Mouse (Mus musculus): Measurements from ENCODE around the gene Mapk10. TPM values are rescaled to one million over a fixed set of nuclear protein-coding genes. Genes with fewer than 3 reads are reported as not detected.

Mapk10 gene
- polyA plus RNA-seq, 1 experiment from 2014 or later: 7.2 TPM

GRCm38 (mm10) chr5:103160314-103161195, 50.6 kb downstream of the Mapk10 start:
- no peak overlapping the region for H3K9ac ChIP-seq (ENCODE audit: low read length)
- no peaks in the 10 kb centered on the region for H3K27me3 ChIP-seq (ENCODE audit: control insufficient read depth, insufficient read depth, low read length)
- no peak overlapping the region for H3K4me3 ChIP-seq (replicated peaks; ENCODE audit: low read length)
- no peak overlapping the region for H3K4me2 ChIP-seq (ENCODE audit: low read depth, low read length)
- no peak for ATAC-seq (ENCODE audit: insufficient read depth, low FRiP score)
- H3K36me3 ChIP-seq (ENCODE audit: control insufficient read depth, insufficient read depth, low read length): no peaks in the 10 kb centered on the region
- no peaks in the 10 kb centered on the region for H3K9me3 ChIP-seq (replicated peaks; ENCODE audit: control insufficient read depth, low read length)
- peaks cover 3% of the 10 kb centered on the region; the same call in 1 of the 2 replicates for H3K4me1 ChIP-seq (ENCODE audit: control insufficient read depth, insufficient read depth, low read length)
- no peak overlapping the region for H3K27ac ChIP-seq (ENCODE audit: low read length)
- 52% methylated on average over 8 of the region's 8 CpGs for WGBS

- no peak overlapping the region for H3K9ac ChIP-seq (ENCODE audit: low read length)
- ATAC-seq (ENCODE audit: insufficient read depth, low FRiP score): no peak
Measured at GRCm38 (mm10) chr5:103140935-103141334, 70.2 kb downstream of the Mapk10 start.

GRCm38 (mm10) chr5:103134839-103135238, 76.3 kb downstream of the Mapk10 start:
- no peaks in the 10 kb centered on the region for H3K36me3 ChIP-seq (ENCODE audit: control insufficient read depth, insufficient read depth, low read length)
- no peak overlapping the region for H3K4me3 ChIP-seq (replicated peaks; ENCODE audit: low read length)
- no peaks in the 10 kb centered on the region for H3K4me1 ChIP-seq (ENCODE audit: control insufficient read depth, insufficient read depth, low read length)
- no peaks in the 10 kb centered on the region for H3K27me3 ChIP-seq (ENCODE audit: control insufficient read depth, insufficient read depth, low read length)
- H3K27ac ChIP-seq (ENCODE audit: low read length): no peak overlapping the region
- H3K4me2 ChIP-seq (ENCODE audit: low read depth, low read length): no peak overlapping the region
- ATAC-seq (ENCODE audit: insufficient read depth, low FRiP score): no peak
- H3K9me3 ChIP-seq (replicated peaks; ENCODE audit: control insufficient read depth, low read length): no peaks in the 10 kb centered on the region
- no peak overlapping the region for H3K9ac ChIP-seq (ENCODE audit: low read length)
- WGBS: 71% methylated on average over 9 of the region's 9 CpGs

More at GRCm38 (mm10) chr5:103140935-103141334, 70.2 kb downstream of the Mapk10 start:
- H3K4me2 ChIP-seq (ENCODE audit: low read depth, low read length): no peak overlapping the region
- 83% methylated on average over 5 of the region's 5 CpGs for WGBS
- no peak overlapping the region for H3K27ac ChIP-seq (ENCODE audit: low read length)
- no peaks in the 10 kb centered on the region for H3K9me3 ChIP-seq (replicated peaks; ENCODE audit: control insufficient read depth, low read length)
- H3K4me1 ChIP-seq (ENCODE audit: control insufficient read depth, insufficient read depth, low read length): no peaks in the 10 kb centered on the region
- H3K4me3 ChIP-seq (replicated peaks; ENCODE audit: low read length): no peak overlapping the region
- H3K36me3 ChIP-seq (ENCODE audit: control insufficient read depth, insufficient read depth, low read length): no peaks in the 10 kb centered on the region
- H3K27me3 ChIP-seq (ENCODE audit: control insufficient read depth, insufficient read depth, low read length): no peaks in the 10 kb centered on the region

DNA sequence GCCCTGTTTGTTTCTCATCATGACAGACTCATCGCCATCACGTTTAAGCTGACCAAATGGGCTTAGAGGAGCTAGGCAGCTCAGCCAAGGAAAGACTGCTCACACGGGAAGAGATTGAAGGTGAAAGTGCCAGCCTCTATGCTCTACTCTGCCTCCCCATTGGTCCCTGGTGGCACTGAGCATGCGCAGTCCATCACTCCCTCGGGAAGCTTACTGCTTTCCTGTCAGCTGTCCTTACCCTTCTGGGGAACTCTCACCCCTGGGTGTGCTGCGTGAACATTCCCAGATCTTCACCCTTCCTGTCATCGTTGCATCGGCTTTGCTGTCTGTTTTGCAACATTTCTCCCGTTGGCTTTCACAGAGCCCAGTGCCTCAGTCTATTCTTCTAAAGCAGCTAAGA, 77.5 kb downstream of the Mapk10 start:
- WGBS: 66% methylated on average over 9 of the region's 9 CpGs
- ATAC-seq (ENCODE audit: insufficient read depth, low FRiP score): no peak

GRCm38 (mm10) chr5:103132814-103133213, 78.3 kb downstream of the Mapk10 start:
- Histone ChIP-seq H3K9me3 (replicated peaks; ENCODE audit: control insufficient read depth, low read length) (no peaks in the 10 kb centered on the region), H3K36me3 (ENCODE audit: control insufficient read depth, insufficient read depth, low read length) (no peaks in the 10 kb centered on the region), H3K4me2 (ENCODE audit: low read depth, low read length) (no peak overlapping the region), H3K4me1 (ENCODE audit: control insufficient read depth, insufficient read depth, low read length) (no peaks in the 10 kb centered on the region), H3K27me3 (ENCODE audit: control insufficient read depth, insufficient read depth, low read length) (no peaks in the 10 kb centered on the region), H3K27ac (ENCODE audit: low read length) (no peak overlapping the region), H3K4me3 (replicated peaks; ENCODE audit: low read length) (no peak overlapping the region), H3K9ac (ENCODE audit: low read length) (no peak overlapping the region)
- ATAC-seq (ENCODE audit: insufficient read depth, low FRiP score): no peak
- WGBS: 73% methylated on average over 6 of the region's 6 CpGs

More for the DNA sequence above, 77.5 kb downstream of the Mapk10 start:
- Histone ChIP-seq H3K4me2 (ENCODE audit: low read depth, low read length) (no peak overlapping the region), H3K4me1 (ENCODE audit: control insufficient read depth, insufficient read depth, low read length) (no peaks in the 10 kb centered on the region), H3K27ac (ENCODE audit: low read length) (no peak overlapping the region), H3K36me3 (ENCODE audit: control insufficient read depth, insufficient read depth, low read length) (no peaks in the 10 kb centered on the region), H3K4me3 (replicated peaks; ENCODE audit: low read length) (no peak overlapping the region), H3K27me3 (ENCODE audit: control insufficient read depth, insufficient read depth, low read length) (no peaks in the 10 kb centered on the region), H3K9me3 (replicated peaks; ENCODE audit: control insufficient read depth, low read length) (no peaks in the 10 kb centered on the region), H3K9ac (ENCODE audit: low read length) (no peak overlapping the region)

GRCm38 (mm10) chr5:103119618-103120017, 91.5 kb downstream of the Mapk10 start:
- no peaks in the 10 kb centered on the region for H3K27me3 ChIP-seq (ENCODE audit: control insufficient read depth, insufficient read depth, low read length)
- H3K4me2 ChIP-seq (ENCODE audit: low read depth, low read length): no peak overlapping the region
- no peak overlapping the region for H3K9ac ChIP-seq (ENCODE audit: low read length)
- WGBS: 58% methylated on average over 3 of the region's 3 CpGs
- H3K4me1 ChIP-seq (ENCODE audit: control insufficient read depth, insufficient read depth, low read length): no peaks in the 10 kb centered on the region
- H3K27ac ChIP-seq (ENCODE audit: low read length): no peak overlapping the region
- peak; percentile 74; the same call in 1 of the 2 replicates for ATAC-seq (ENCODE audit: insufficient read depth, low FRiP score)
- no peaks in the 10 kb centered on the region for H3K36me3 ChIP-seq (ENCODE audit: control insufficient read depth, insufficient read depth, low read length)
- no peak overlapping the region for H3K4me3 ChIP-seq (replicated peaks; ENCODE audit: low read length)
- H3K9me3 ChIP-seq (replicated peaks; ENCODE audit: control insufficient read depth, low read length): no peaks in the 10 kb centered on the region

GRCm38 (mm10) chr5:103115571-103115970, 95.6 kb downstream of the Mapk10 start:
- Histone ChIP-seq H3K9me3 (replicated peaks; ENCODE audit: control insufficient read depth, low read length) (no peaks in the 10 kb centered on the region), H3K4me3 (replicated peaks; ENCODE audit: low read length) (no peak overlapping the region), H3K27me3 (ENCODE audit: control insufficient read depth, insufficient read depth, low read length) (no peaks in the 10 kb centered on the region), H3K4me1 (ENCODE audit: control insufficient read depth, insufficient read depth, low read length) (no peaks in the 10 kb centered on the region), H3K27ac (ENCODE audit: low read length) (no peak overlapping the region), H3K36me3 (ENCODE audit: control insufficient read depth, insufficient read depth, low read length) (no peaks in the 10 kb centered on the region), H3K9ac (ENCODE audit: low read length) (no peak overlapping the region), H3K4me2 (ENCODE audit: low read depth, low read length) (no peak overlapping the region)
- ATAC-seq (ENCODE audit: insufficient read depth, low FRiP score): no peak
- 79% methylated on average over 7 of the region's 7 CpGs for WGBS

DNA sequence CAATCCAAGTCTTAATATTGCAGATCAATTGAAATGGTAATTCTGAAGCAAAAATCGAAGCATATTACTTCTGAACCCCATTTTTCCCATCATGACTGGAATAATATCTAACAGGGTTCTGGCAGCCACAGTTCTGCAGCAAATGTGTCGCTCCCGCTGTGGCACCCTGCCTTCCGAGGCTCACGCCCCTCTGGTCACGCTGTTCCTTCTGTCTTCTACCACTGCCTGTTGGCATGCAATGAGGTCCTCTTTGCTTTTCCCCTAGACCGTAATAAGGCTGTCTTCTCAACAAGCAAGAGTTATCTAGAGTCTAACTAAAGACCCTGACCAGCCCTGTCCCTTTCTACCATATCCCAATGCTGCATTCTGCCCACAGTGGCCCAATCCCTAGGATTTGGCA, 98.7 kb downstream of the Mapk10 start:
- H3K4me1 ChIP-seq (ENCODE audit: control insufficient read depth, insufficient read depth, low read length): no peaks in the 10 kb centered on the region

DNA sequence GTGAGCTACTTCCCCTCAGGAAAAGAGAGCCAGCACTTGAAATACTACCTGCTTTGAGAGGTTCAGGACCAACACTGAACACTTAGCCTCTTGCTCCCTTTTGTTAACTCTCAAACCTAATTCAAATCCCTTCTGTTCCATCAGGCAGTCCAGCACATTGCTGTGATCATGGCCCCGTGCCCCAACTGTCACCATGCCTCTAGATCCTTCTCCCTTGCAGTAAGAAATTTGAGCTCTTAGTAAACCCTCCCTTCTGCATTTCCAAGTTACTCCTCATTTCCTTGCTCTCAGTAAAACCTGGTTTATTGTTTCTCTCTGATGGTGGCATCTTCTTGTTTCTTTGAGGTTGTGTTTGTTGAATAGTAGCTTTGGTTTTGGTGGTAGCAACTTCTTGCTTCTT, 101.7 kb downstream of the Mapk10 start:
- no peak overlapping the region for H3K9ac ChIP-seq (ENCODE audit: low read length)
- H3K27ac ChIP-seq (ENCODE audit: low read length): no peak overlapping the region
- H3K4me3 ChIP-seq (replicated peaks; ENCODE audit: low read length): no peak overlapping the region
- no peak overlapping the region for H3K4me2 ChIP-seq (ENCODE audit: low read depth, low read length)
- H3K36me3 ChIP-seq (ENCODE audit: control insufficient read depth, insufficient read depth, low read length): no peaks in the 10 kb centered on the region
- H3K27me3 ChIP-seq (ENCODE audit: control insufficient read depth, insufficient read depth, low read length): no peaks in the 10 kb centered on the region; the same call in 1 of the 2 replicates
- H3K9me3 ChIP-seq (replicated peaks; ENCODE audit: control insufficient read depth, low read length): no peaks in the 10 kb centered on the region
- H3K4me1 ChIP-seq (ENCODE audit: control insufficient read depth, insufficient read depth, low read length): no peaks in the 10 kb centered on the region
- no peak for ATAC-seq (ENCODE audit: insufficient read depth, low FRiP score)
- WGBS: 61% methylated on average over 1 of the region's 1 CpGs

More for the DNA sequence above, 98.7 kb downstream of the Mapk10 start:
- H3K4me2 ChIP-seq (ENCODE audit: low read depth, low read length): no peak overlapping the region
- H3K27me3 ChIP-seq (ENCODE audit: control insufficient read depth, insufficient read depth, low read length): no peaks in the 10 kb centered on the region; the same call in 1 of the 2 replicates
- no peak overlapping the region for H3K4me3 ChIP-seq (replicated peaks; ENCODE audit: low read length)
- no peak overlapping the region for H3K9ac ChIP-seq (ENCODE audit: low read length)
- no peak for ATAC-seq (ENCODE audit: insufficient read depth, low FRiP score)
- no peaks in the 10 kb centered on the region for H3K36me3 ChIP-seq (ENCODE audit: control insufficient read depth, insufficient read depth, low read length)
- H3K27ac ChIP-seq (ENCODE audit: low read length): no peak overlapping the region
- WGBS: 91% methylated on average over 7 of the region's 7 CpGs
- no peaks in the 10 kb centered on the region for H3K9me3 ChIP-seq (replicated peaks; ENCODE audit: control insufficient read depth, low read length)
